Mouse (Mus musculus): Measurements from ENCODE around the gene Jmjd4.
A peak's percentile ranks its signal among the peaks of the same experiment; 100 is the strongest.

Jmjd4 gene

DNA sequence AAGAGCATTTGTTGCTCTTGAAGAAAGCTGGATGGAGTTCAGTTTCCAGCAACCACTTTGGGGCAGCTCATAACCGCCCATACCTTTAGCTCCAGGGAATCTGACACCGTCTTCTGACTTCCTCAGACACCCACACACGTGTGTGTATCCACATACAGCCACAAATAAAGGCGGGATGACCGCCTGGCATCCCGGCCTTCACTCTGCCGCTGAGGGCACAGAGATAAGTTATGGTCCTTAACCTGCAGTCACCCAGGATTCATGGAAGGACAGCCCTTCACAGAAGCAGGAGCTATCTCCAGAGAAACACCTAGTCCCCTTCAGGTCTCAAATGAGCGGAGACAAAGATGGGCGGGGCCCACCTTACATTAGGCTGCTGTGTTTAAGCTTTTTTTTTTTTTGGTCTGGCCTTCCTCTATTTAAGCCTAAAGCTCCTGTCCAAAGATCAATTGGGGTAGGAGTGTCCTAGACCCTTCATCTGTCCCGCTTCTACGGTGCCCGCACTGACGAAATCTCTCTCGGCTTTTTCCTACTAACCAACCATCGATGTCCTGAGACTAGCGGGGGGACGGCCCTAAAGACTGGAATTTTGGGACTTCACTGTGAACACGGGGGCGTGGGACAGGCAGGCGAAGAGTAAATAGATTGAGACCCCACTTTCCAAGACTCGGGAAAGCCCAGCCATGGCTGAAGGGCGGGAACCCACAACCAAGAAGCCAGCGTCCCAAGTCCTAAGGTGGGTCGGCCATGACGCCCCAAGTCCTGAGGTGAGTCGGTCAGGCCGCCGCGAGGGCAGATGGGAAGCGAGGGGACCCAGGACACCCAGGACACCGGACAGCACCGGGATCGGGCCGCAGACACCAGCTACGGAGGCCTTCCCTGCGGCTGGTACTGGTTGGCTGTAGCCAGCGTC, 21.8 kb downstream of the Jmjd4 start:
- DNase-seq, result peak in 1 of 2 experiments; percentile 22

DNA sequence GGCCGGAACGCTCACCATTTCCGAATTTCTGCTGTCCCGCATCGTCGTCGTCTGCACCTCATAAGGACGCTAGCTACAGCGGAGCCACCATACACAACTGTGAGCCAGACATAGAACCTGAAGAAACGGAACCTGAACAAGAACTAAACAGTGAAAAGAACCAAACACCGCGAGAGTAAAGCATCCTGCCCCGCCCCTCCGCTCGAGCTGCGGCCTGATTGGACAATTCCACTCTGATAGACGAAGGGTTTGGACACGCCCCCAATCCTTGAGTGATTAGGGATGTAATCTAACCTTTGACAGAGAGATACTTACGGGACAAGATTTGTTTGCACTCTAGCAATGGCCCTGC, 22.5 kb downstream of the Jmjd4 start, which contains the start of gene Zfp867:
Gene Zfp867 (minus strand): TSS at position 149 of the 352 bp plus-strand sequence.
- peak; percentile 92 to 95 for DNase-seq

DNA sequence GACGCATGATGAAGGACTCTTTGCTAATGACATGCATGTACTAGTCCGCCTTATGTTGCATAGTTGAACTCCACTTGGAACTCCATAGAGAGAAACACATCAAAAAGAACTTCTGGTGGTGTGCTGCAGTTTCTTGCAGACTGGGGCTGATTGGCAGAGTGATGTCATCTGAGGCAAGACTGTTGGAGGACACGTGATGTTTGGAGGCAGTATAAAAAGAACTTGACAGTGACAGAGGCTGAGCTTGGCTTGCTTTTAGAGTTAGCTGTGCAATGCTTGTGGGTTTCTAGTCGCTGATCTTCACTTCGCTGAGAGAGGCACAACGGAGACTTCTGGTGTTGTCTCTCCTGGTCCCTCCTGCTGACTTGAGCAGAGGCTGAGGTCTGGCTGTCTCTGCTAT, 27.4 kb downstream of the Jmjd4 start:
- no peak for DNase-seq

- peak; percentile 60 to 62 for DNase-seq
Observed at GRCm38 (mm10) chr11:59483212-59483611, 33.4 kb downstream of the Jmjd4 start.

DNA sequence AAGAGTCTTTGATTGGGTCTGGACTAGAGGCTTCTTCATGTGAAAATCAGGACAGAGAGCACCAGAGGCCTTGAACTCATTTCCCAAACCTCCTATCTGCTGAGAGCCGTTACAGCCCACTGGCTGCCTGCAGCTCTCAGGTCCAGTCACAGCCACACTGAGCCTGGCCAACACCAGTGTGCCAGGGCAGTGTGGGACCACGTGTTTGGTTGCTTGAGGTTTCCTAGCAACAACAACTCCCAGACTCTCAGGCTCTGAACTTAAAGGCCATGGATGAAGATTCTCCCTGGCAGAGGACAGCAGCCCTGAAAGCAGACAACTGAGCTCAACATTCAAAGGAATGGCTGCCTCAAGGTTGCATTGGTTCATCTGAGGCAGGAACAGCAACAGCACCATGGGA, 35.8 kb downstream of the Jmjd4 start:
- DNase-seq, result no peak

DNA sequence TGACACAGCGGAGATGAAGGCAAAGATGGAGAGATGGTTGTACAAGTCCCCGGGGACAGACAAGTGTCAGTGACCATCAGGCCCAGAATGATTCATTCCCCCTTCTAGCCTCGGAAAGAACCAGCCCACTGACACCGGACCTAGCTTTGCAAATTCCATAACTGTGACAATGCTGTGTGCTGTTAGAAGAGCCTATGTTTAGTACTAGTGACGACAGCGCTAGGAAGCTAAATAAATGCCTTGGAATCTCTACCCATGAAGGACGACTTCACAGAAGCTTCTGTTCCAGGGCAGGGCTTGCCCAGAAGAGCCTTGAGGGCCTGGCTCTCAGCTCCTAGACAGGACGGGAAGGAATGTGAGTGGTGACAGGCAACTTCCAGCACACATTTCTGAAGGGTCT, 36.4 kb downstream of the Jmjd4 start:
- no peak for DNase-seq

GRCm38 (mm10) chr11:59496672-59497310, 46.9 kb downstream of the Jmjd4 start:
- no peak for DNase-seq

DNA sequence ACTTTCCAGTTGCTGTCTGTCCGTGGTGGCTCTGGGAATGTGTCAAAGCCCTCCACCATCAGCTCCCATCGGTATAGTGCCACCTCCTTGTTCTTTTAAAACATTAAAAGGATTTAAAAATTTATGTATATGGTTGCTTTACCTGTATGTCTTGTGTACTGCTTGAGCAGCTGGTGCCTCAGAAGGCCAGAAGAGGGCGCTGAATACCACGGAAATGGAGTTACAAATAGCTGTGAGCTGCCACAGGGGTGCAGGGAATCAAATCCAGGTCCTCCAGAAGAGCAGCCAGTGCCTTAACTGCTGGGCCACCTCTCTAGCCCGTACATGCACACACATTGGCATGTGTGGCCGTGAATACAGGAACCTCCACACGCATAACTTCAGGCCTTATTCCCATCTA, 47.9 kb downstream of the Jmjd4 start:
- DNase-seq, result no peak

GRCm38 (mm10) chr11:59501978-59502700, 52.3 kb downstream of the Jmjd4 start:
- no peak for DNase-seq

DNA sequence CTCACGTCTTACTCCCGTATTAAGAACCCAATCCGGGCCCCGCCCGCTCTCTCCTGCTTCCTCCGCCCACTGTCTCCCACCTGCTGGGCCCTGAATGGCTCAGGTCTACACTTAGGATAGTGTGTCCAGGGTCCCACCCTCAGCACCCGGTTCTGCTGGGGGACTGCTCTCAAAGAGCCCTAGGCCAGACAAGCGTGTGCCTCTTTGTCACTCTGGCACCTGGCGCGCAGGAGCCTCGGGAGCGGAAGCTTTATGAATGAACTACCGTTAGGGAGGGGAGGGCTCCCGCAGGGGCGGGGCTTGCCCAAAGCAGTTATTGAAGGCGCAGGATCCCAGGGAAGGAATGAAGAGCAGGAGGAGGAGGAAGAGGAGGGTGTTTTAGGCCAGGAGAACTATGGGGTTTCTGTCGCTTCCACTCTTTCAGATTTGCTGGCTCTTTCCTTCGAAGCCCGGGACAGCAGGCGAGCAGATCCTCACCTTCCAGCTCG, 55.5 kb downstream of the Jmjd4 start:
- peak; percentile 68 to 69 for DNase-seq

- DNase-seq, result peak; percentile 68 to 70
Observed at GRCm38 (mm10) chr11:59505839-59506712, 56.2 kb downstream of the Jmjd4 start.

DNA sequence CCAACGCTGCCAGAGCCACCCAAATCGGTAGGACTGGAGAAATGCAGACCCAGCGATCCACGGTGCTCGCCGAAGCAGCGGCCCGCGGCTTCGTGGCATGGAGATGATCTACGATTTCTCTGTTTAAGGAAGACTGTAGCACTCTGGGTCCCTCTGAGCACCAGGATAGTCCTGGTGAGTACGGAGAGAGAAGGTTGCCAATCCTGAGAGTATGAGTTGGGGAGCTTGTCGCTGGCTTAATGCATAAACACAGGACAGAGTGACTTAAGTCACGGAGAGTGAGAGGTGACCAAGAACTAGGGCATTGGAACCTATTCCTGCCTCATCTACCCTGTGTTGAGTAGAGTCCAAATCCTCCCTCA, 56.8 kb downstream of the Jmjd4 start:
- DNase-seq, result peak in 1 of 2 experiments; percentile 26
